Mouse (Mus musculus): ENCODE results near the gene Proser1. TPM values are rescaled to one million over a fixed set of nuclear protein-coding genes. Genes with fewer than 3 reads are reported as not detected.

Gene Proser1
- total RNA-seq (2015), result 27.5 and 32.9 TPM in 2 replicates
- 7.0 and 7.9 TPM in 2 replicates for total RNA-seq (2017)

DNA sequence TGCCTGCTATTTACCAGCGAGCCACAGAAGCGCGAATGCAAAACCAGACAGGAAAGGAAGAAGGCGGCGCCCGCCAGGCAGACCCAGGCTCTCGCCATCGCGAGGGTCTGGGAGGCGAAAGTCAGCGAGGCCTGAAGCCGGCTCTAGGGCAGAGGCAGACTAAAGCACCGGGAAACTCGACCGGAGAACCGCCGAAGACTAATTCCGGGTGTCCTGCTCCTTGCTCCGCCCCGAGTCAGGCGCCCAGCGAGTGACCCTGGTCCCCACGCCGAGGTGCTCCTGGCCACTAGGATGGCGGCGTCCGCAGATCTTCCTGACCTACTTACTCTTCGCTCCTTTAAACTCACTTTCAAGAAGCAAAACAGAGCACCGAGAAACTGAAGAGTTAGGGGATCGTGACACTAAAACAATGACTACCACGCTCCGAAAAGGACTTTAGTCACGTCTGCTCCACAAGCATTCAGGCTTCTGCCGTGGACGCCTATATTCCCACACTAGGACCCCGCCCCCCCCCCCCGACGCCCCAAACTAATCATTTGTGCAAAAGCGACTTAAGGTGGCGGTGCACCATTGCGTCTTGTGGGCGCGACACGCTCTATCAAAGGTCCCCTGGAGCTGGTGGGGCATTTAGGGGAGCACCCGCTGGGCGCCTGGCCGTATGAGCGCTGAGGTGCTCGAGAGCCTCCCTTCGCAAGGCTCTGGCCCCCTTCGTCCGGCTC is at the start of gene Proser1, which contains the start of gene Nhlrc3:
Gene Proser1, plus strand, starts transcription at position 621 of the 719 bp plus-strand sequence.
Gene Nhlrc3, minus strand, starts transcription at position 287 of the 719 bp plus-strand sequence.
- ATAC-seq (replicated peaks; ENCODE audit: poor library complexity), result peak; percentile 84

DNA sequence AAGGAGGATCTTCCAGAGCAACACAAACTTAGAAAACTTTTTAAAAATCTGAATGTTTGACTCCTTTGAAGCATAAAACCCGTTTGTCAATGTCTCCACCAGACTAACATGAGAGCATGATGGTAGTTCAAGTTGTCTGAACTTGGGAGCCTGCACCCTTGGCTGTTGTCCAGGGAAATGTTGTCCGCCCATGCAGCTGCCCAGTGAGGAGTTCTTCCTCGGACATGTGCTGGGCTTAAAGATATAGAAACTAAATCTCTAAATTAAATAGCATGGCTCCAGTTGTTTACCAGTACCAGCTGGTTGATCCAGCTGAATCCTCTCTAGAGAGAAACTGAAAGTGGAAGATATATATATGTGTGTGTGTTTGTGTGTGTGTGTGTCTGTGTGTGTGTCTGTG is 49.5 kb upstream of the Proser1 start:
- ATAC-seq (replicated peaks; ENCODE audit: poor library complexity), result no peak

GRCm38 (mm10) chr3:53416036-53416506 is 47.4 kb upstream of the Proser1 start:
- no peak for ATAC-seq (replicated peaks; ENCODE audit: poor library complexity)

DNA sequence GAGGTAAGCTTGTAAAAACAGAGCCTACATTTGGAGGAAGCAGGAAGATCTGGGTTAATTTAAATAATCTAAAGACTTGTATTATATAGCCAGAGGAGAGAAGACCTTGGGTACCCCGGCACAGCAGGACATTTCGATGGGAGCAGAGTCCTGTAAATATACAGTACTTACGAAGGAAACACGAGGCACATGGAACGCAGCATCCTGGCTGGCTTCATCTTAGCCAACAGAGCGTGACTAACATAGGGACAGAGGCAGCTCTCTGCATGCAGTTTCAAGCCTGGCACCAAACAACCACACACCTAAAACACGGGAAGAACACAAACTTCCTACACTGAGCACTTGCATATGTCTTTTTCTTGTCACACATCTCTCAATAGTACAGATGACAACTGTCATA is 45.8 kb upstream of the Proser1 start:
- no peak for ATAC-seq (replicated peaks; ENCODE audit: poor library complexity)

DNA sequence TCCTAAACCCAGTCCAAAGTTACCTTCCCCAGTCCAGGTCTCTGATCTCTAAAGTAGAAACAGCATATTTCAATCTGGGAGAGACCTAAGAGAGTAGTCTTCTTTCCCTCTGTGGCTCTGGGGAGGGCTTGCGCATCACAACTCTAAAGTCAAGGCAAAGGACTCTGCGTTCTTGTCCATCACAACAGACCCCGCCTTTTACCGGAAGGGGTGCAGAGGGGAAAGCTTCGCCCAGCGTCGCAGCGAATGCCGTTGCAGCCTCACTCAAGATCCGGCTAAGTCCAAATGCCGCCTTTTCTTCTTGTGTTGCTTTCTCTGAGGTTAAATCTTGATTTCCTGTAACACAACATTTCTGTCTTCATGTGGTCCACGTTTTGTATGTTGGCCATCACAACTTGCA is 41.8 kb upstream of the Proser1 start:
- no peak for ATAC-seq (replicated peaks; ENCODE audit: poor library complexity)

- ATAC-seq (replicated peaks; ENCODE audit: poor library complexity), result no peak
These were observed 40.8 kb upstream of the Proser1 start for GRCm38 (mm10) chr3:53422691-53423090.

- ATAC-seq (replicated peaks; ENCODE audit: poor library complexity), result no peak
These were observed 39.9 kb upstream of the Proser1 start for GRCm38 (mm10) chr3:53423576-53423975.

DNA sequence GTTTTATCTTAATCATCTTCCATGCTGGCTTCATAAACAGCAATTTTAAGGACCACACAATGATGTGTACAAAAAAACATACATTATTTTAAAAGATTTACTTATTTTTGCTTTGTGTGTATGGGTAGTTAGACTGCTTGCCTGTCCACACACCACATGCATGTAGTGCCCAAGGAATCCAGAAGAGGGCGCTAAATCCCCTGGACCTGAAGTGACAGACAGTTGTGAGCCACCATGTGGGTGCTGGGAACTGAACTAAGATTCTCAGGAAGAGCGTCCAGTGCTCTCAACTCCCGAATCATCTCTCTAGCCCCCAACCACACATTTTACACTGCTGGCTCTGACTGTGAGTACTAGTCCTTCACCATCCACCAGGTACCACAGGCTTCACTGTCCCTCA is 28.9 kb upstream of the Proser1 start:
- no peak for ATAC-seq (replicated peaks; ENCODE audit: poor library complexity)

DNA sequence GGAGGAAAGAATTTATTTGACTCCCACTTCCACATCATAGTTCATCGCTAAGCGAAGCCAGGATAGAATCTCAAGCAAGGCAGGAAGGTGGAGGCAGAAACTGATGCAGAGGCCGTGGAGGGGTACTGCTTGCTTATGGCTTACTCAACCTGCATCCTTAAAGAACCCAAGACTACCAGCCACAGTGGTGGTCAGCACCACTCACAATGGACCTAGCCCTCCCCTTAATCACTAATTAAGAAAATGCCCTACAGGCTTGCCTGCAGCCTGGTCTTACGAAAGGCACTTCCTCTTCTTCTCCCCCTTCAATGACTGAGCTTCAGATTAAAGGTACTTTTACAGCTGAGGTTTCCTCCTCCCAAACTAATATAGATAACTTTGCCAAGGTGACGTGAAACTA is 26.9 kb upstream of the Proser1 start:
- peak; percentile 44 for ATAC-seq (replicated peaks; ENCODE audit: poor library complexity)

DNA sequence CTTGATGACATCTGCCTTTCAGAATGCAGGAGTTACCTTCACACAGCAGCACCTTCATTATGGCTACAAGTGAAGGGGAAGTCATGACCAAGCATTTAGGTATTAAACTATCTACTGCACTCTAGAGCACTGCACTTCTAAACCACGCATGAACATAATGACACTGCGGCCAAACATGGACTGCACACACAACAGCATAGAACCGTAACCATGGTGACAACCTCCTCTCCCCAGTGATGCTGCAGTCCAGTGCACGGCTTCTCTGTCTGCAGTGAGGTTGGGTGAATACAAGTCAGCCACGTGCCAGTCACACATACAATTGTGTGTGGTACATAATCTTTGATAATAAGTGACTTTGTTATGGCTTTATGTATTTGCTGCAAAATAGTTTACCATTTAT is 17.9 kb upstream of the Proser1 start:
- no peak for ATAC-seq (replicated peaks; ENCODE audit: poor library complexity)

DNA sequence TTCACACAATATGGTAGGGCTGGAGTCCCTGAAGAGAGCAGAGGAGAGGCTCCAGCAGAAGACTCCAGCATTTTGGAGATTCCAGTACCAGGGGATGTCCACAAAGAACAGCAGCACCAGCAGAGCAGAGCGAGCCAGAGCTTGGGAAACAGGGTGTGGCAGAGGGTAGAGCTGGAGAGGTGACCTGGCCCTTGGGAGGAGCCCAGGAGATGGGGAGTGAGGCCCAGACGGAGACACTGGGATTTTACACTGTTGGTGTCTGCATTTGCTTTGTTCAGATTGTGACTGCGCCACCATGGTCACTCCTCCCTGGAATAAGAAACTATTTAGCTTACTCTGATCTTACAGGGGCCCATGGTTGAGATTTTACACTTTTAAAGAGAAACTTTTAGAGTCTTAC is 16.7 kb upstream of the Proser1 start:
- no peak for ATAC-seq (replicated peaks; ENCODE audit: poor library complexity)

GRCm38 (mm10) chr3:53448208-53448607 is 15.3 kb upstream of the Proser1 start:
- peak; percentile 98 for ATAC-seq (replicated peaks; ENCODE audit: poor library complexity)

DNA sequence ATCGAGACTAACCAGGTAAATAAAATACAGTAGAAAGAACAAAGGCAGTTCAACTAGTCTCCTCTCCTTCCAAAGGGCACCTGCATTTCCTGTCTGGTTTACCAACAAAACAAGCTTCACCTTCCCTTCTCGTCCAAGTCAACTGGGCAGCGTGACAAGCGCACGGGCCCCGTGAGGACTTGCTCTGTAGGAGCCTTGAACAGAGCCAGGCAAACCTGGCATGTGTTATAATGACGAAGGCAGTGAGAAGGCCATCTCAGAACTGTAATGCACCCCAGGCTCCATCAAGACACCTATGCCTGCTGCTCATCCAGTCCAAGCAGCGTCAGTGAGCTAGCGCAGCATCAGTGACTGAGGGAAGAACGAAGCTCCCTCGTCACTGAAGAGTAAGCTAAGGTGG is 12.8 kb upstream of the Proser1 start:
- ATAC-seq (replicated peaks; ENCODE audit: poor library complexity), result no peak

GRCm38 (mm10) chr3:53452351-53452750 is 11.1 kb upstream of the Proser1 start:
- no peak for ATAC-seq (replicated peaks; ENCODE audit: poor library complexity)

GRCm38 (mm10) chr3:53453346-53453745 is 10.1 kb upstream of the Proser1 start:
- ATAC-seq (replicated peaks; ENCODE audit: poor library complexity), result no peak

GRCm38 (mm10) chr3:53454005-53454404 is 9.5 kb upstream of the Proser1 start:
- ATAC-seq (replicated peaks; ENCODE audit: poor library complexity), result no peak

DNA sequence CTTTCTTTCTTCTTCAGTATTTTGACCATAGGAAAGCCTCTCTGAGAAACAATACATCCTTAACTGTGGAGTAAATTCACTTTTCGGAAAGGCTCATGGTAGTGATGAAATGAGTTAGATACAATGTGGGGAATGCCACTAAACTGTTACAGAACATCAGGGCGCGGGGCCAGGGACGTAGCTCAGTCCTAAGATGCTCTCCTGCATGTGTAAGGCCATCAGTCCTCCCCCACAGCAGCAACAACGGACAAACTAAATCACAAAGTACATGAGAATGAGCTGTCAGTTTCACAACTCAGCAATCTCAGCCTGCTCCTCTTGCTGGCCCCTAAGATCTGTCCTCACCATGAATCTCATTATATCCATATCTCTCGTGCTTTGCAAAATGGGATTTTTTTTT is 8.9 kb upstream of the Proser1 start:
- no peak for ATAC-seq (replicated peaks; ENCODE audit: poor library complexity)

GRCm38 (mm10) chr3:53454984-53455383 is 8.5 kb upstream of the Proser1 start:
- no peak for ATAC-seq (replicated peaks; ENCODE audit: poor library complexity)

GRCm38 (mm10) chr3:53457750-53458149 is 5.7 kb upstream of the Proser1 start:
- no peak for ATAC-seq (replicated peaks; ENCODE audit: poor library complexity)

DNA sequence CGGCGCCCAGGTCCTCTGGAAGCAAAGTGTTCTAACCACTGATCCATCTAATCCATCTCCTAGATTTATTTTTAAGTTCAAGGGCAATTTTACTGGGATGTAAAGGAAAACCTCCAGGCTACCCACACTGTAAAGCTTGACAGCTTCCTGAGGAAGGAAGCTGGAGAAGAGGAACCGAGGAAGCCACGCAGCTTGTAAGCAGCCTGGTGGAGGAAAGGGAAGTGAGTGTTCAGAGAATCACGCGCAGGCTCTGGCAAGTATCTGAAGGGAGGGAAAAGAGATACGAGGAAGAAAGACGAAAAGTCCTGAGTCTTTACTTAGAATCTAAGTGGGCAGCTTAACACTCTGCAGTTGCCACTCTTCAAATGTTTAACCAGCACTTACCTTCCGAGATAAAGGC is 3.4 kb upstream of the Proser1 start:
- peak; percentile 27 for ATAC-seq (replicated peaks; ENCODE audit: poor library complexity)

- peak; percentile 13 for ATAC-seq (replicated peaks; ENCODE audit: poor library complexity)
These were observed 793 bp upstream of the Proser1 start for GRCm38 (mm10) chr3:53462701-53463045.

- no peak; the same call in 1 of the 2 replicates for ATAC-seq (replicated peaks; ENCODE audit: poor library complexity)
These were observed 274 bp downstream of the Proser1 start for GRCm38 (mm10) chr3:53463765-53464114.

DNA sequence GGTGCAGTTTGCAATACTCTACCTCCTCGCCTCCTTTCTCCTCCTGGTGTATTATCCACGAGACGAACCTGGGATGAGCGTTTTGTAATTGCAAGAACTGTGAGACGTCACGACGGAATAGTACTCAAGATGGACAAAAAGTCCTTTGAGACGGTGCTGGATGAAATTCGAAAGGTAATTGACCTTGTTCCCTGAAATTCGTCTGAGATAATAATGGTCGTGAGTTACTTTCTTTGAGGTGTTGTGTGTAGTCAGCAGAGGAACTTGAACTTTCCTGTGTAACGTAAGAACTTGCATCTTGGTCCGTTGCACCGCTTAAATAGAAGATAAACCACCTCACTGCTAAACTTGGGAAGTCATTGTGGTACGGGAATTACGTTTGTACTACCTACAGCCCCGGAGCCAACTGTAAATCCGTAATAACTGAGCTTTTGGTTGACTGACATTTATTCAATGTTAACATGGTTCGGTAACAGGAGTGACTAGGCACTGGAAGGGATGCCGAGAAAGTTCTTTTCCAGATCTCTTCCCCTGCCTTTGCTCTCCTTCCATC is 756 bp downstream of the Proser1 start:
- ATAC-seq (replicated peaks; ENCODE audit: poor library complexity), result no peak

Measured in megakaryocyte progenitor cell, adult 5-6 weeks (primary cell).